In the genomic region with DNA sequence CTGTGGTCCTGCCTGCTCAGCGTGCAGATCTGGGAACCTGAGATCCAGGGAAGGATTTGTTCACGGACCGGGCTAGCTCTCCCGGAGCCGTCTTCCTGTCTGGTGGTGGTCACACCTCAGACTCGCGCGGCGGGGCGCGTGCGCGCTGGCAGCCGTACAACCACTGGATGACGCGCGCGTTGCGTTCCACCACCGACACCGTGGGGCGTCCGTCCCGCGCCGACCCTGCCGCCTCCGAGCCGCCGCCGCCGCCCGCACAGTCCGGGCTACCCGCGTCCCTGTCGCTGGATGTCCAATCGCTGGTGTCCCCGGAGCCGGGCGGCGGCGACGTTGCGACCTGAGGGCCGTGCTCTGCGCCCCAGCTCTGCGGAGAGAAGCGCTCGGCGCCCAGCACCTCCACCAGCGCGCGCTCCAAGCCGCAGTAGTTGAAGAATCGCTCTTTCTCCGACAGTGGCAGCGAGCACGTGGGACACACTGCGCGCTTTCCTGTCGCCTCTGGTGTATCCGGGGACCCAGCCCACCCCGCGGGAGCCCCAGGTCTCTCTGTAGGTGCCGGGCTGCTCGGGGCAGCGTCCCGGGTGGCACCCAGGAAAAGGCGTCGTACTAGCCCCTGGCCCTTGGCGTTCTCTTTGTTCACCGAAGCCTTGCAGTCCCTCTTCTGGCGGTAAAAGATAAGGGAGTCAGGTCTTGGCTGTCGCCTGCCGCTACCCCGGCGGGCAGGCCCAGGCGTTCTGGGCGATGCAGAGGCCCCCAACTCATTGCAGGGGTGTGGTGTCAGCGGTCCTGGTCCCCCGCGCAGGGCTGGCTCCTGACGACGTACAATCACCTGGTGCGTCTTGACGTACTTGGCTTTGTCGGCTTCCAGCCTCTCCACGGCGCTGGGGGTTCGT, we compare ENCODE assay signal across 9 mouse cellular contexts. TPM values are rescaled to one million over a fixed set of nuclear protein-coding genes. Genes with fewer than 3 reads are reported as not detected.
DNase-seq lines count a peak whose midpoint lies in the region; ATAC-seq lines count a peak whose summit lies in the region.
"Had no signal": no experiment of that assay in that cellular context is flagged by ENCODE, and none has a peak within 500 bp of the region (broad histone marks: within the 10 kb centered on the region; RNA-seq: fewer than 3 reads in every experiment).

No protein-coding gene starts in this region.

- peaks cover 61% of the 10 kb centered on the region for H3K27me3 ChIP-seq in forebrain, embryonic 16.5 days (replicated peaks; ENCODE audit: control insufficient read depth, insufficient read depth, low read length)
- peaks cover 62% of the 10 kb centered on the region for H3K27me3 ChIP-seq in intestine, embryonic 14.5 days (replicated peaks; ENCODE audit: control insufficient read depth, insufficient read depth, low read length)
- H3K27me3 ChIP-seq in liver, embryonic 16.5 days (ENCODE audit: control insufficient read depth, insufficient read depth, low read depth, low read length), result peaks cover 87% of the 10 kb centered on the region

- peak; percentile 44; the same call in 1 of the 2 replicates for ATAC-seq in frontal cortex, adult (ENCODE audit: low TSS enrichment)
- ATAC-seq in forebrain, embryonic 16.5 days, result peak; percentile 51
- no peak for ATAC-seq in intestine, embryonic 14.5 days (replicated peaks; ENCODE audit: low FRiP score, low TSS enrichment, low read depth)
- ATAC-seq in liver, embryonic 16.5 days (ENCODE audit: low read depth), result no peak
- ATAC-seq in erythroblast, adult 5-6 weeks (replicated peaks; ENCODE audit: low FRiP score, poor library complexity, severe bottlenecking), result no peak

- H3K4me3 ChIP-seq in forebrain, embryonic 16.5 days (replicated peaks; ENCODE audit: low read length), result peak overlapping the region; percentile 59
- peak overlapping the region; percentile 37 for H3K4me3 ChIP-seq in intestine, embryonic 14.5 days (ENCODE audit: low read depth, low read length)
- peak overlapping the region; percentile 49 for H3K4me3 ChIP-seq in liver, embryonic 16.5 days (ENCODE audit: low read depth, low read length)

- WGBS in forebrain, embryonic 16.5 days, result under 1% methylated on average over 91 of the region's 91 CpGs
- WGBS in intestine, embryonic 14.5 days, result 1% methylated on average over 72 of the region's 91 CpGs
- under 1% methylated on average over 91 of the region's 91 CpGs for WGBS in liver, embryonic 16.5 days (ENCODE audit: insufficient replicate concordance)

- H3K9ac ChIP-seq in forebrain, embryonic 16.5 days (replicated peaks; ENCODE audit: low read depth, low read length), result peak overlapping the region; percentile 65
- peak overlapping the region; percentile 49 for H3K9ac ChIP-seq in intestine, embryonic 14.5 days (ENCODE audit: low read length)
- H3K9ac ChIP-seq in liver, embryonic 16.5 days (ENCODE audit: low read depth, low read length), result no peak overlapping the region

- peak overlapping the region; percentile 78 for H3K4me2 ChIP-seq in forebrain, embryonic 16.5 days (ENCODE audit: low read length)
- peak overlapping the region; percentile 94 for H3K4me2 ChIP-seq in intestine, embryonic 14.5 days (ENCODE audit: low read length)
- peak overlapping the region; percentile 60 for H3K4me2 ChIP-seq in liver, embryonic 16.5 days (ENCODE audit: low read depth, low read length)

- H3K4me1 ChIP-seq in forebrain, embryonic 16.5 days (replicated peaks; ENCODE audit: control insufficient read depth, insufficient read depth, low read length), result peaks cover 35% of the 10 kb centered on the region
- H3K4me1 ChIP-seq in intestine, embryonic 14.5 days (replicated peaks; ENCODE audit: control insufficient read depth, insufficient read depth, low read length), result peaks cover 44% of the 10 kb centered on the region
- H3K4me1 ChIP-seq in liver, embryonic 16.5 days (ENCODE audit: control insufficient read depth, low read depth, low read length), result peaks cover 24% of the 10 kb centered on the region

- H3K9me3 ChIP-seq in forebrain, embryonic 16.5 days (ENCODE audit: control insufficient read depth, low read length), result no peaks in the 10 kb centered on the region
- H3K9me3 ChIP-seq in intestine, embryonic 14.5 days (ENCODE audit: control insufficient read depth, low read length), result no peaks in the 10 kb centered on the region
- H3K9me3 ChIP-seq in liver, embryonic 16.5 days (replicated peaks; ENCODE audit: control insufficient read depth, low read length), result no peaks in the 10 kb centered on the region

- H3K27ac ChIP-seq in forebrain, embryonic 16.5 days (ENCODE audit: low read length), result peak overlapping the region; percentile 56
- no peak overlapping the region for H3K27ac ChIP-seq in intestine, embryonic 14.5 days (ENCODE audit: low read depth)
- H3K27ac ChIP-seq in liver, embryonic 16.5 days (ENCODE audit: low read length), result no peak overlapping the region

- H3K36me3 ChIP-seq in forebrain, embryonic 16.5 days (ENCODE audit: control insufficient read depth, insufficient read depth), result no peaks in the 10 kb centered on the region
- no peaks in the 10 kb centered on the region for H3K36me3 ChIP-seq in intestine, embryonic 14.5 days (ENCODE audit: control insufficient read depth, insufficient read depth, low read length)
- no peaks in the 10 kb centered on the region for H3K36me3 ChIP-seq in liver, embryonic 16.5 days (ENCODE audit: control insufficient read depth, insufficient read depth)

- DNase-seq in frontal cortex, postnatal 25 days (ENCODE audit: low spot score in 2 of 2), result no peak
- DNase-seq in T-cell, adult 2 months (ENCODE audit: low spot score), result peak; percentile 45
- DNase-seq in intestine, embryonic 14.5 days (ENCODE audit: low spot score), result peak; percentile 83
- peak; percentile 48 for DNase-seq in right cerebral cortex, adult 18-20 months

RNA-seq across cellular contexts. Expression of a gene that starts 2.4 kb away (rescaled TPM):
- polyA plus RNA-seq in forebrain, embryonic 16.5 days (2015; fragmentation: Nextera tagmentation; extraction: Ambion mirVana), result 12.2 and 12.5 TPM in 2 replicates
- 3.8 and 4.5 TPM in 2 replicates for polyA plus RNA-seq in intestine, embryonic 14.5 days (2014; fragmentation: Nextera tagmentation; extraction: Ambion mirVana)
- 0.78 and 0.79 TPM in 2 replicates for polyA plus RNA-seq in liver, embryonic 16.5 days (2015; fragmentation: Nextera tagmentation; extraction: Ambion mirVana)
- not detected in 2 replicates for total RNA-seq in erythroblast, adult 5-6 weeks (2015; ENCODE audit: low replicate concordance)
- total RNA-seq in erythroblast, adult 5-6 weeks (2017; ENCODE audit: low replicate concordance), result not detected in 2 replicates

RNA-seq across cellular contexts. Expression of a gene that starts 4.8 kb away (rescaled TPM):
- not detected in 2 replicates for polyA plus RNA-seq in forebrain, embryonic 16.5 days (2015; fragmentation: Nextera tagmentation; extraction: Ambion mirVana)
- polyA plus RNA-seq in intestine, embryonic 14.5 days (2014; fragmentation: Nextera tagmentation; extraction: Ambion mirVana), result not detected in 2 replicates
- not detected in 2 replicates for polyA plus RNA-seq in liver, embryonic 16.5 days (2015; fragmentation: Nextera tagmentation; extraction: Ambion mirVana)
- total RNA-seq in erythroblast, adult 5-6 weeks (2015; ENCODE audit: low replicate concordance), result not detected in 2 replicates
- not detected in 2 replicates for total RNA-seq in erythroblast, adult 5-6 weeks (2017; ENCODE audit: low replicate concordance)
- total RNA-seq: heart, postnatal 10 days had no signal

RNA-seq across cellular contexts. Expression of a gene that starts 6.1 kb away (rescaled TPM):
- polyA plus RNA-seq in forebrain, embryonic 16.5 days (2015; fragmentation: Nextera tagmentation; extraction: Ambion mirVana), result 17.1 TPM in 2 replicates
- 17.5 and 20.7 TPM in 2 replicates for polyA plus RNA-seq in intestine, embryonic 14.5 days (2014; fragmentation: Nextera tagmentation; extraction: Ambion mirVana)
- polyA plus RNA-seq in liver, embryonic 16.5 days (2015; fragmentation: Nextera tagmentation; extraction: Ambion mirVana), result 4.0 and 4.5 TPM in 2 replicates
- 0.38 and 0.63 TPM in 2 replicates for total RNA-seq in erythroblast, adult 5-6 weeks (2015; ENCODE audit: low replicate concordance)
- 0.84 and 1.4 TPM in 2 replicates for total RNA-seq in erythroblast, adult 5-6 weeks (2017; ENCODE audit: low replicate concordance)

RNA-seq across cellular contexts. Expression of a gene that starts 8.0 kb away (rescaled TPM):
- polyA plus RNA-seq in forebrain, embryonic 16.5 days (2015; fragmentation: Nextera tagmentation; extraction: Ambion mirVana), result 0.31 and 0.61 TPM in 2 replicates
- polyA plus RNA-seq in intestine, embryonic 14.5 days (2014; fragmentation: Nextera tagmentation; extraction: Ambion mirVana), result 0.24 and 0.41 TPM in 2 replicates
- 0.11 and 0.13 TPM in 2 replicates for polyA plus RNA-seq in liver, embryonic 16.5 days (2015; fragmentation: Nextera tagmentation; extraction: Ambion mirVana)
- total RNA-seq in erythroblast, adult 5-6 weeks (2015; ENCODE audit: low replicate concordance), result not detected in 2 replicates
- 0.70 TPM in 1 of 2 replicates, not detected in the other for total RNA-seq in erythroblast, adult 5-6 weeks (2017; ENCODE audit: low replicate concordance)
- total RNA-seq: heart, postnatal 10 days had no signal

RNA-seq across cellular contexts. Expression of a gene that starts 13.3 kb away (rescaled TPM):
- polyA plus RNA-seq in forebrain, embryonic 16.5 days (2015; fragmentation: Nextera tagmentation; extraction: Ambion mirVana), result 0.21 and 0.33 TPM in 2 replicates
- 6.1 and 7.5 TPM in 2 replicates for polyA plus RNA-seq in intestine, embryonic 14.5 days (2014; fragmentation: Nextera tagmentation; extraction: Ambion mirVana)
- polyA plus RNA-seq in liver, embryonic 16.5 days (2015; fragmentation: Nextera tagmentation; extraction: Ambion mirVana), result 0.06 and 0.07 TPM in 2 replicates
- total RNA-seq in erythroblast, adult 5-6 weeks (2015; ENCODE audit: low replicate concordance), result not detected in 2 replicates
- total RNA-seq in erythroblast, adult 5-6 weeks (2017; ENCODE audit: low replicate concordance), result not detected in 2 replicates

Comparison
In these comparisons a context has a peak if more than half of its experiments do, and no peak if none do; other contexts are left out.
1. ATAC-seq: peak in frontal cortex, adult (single experiment) and forebrain, embryonic 16.5 days (single experiment); none in intestine, embryonic 14.5 days (single experiment), liver, embryonic 16.5 days (single experiment) and erythroblast, adult 5-6 weeks (single experiment).
2. DNase-seq: peak in T-cell, adult 2 months (single experiment), intestine, embryonic 14.5 days (single experiment) and right cerebral cortex, adult 18-20 months (single experiment); none in frontal cortex, postnatal 25 days (0 of 2).
3. Peak in every context shown above with its lines, with median percentiles within 50 percentile points of each other: H3K4me2 ChIP-seq and H3K4me3 ChIP-seq.